Mouse (Mus musculus) ES-E14 (cell line): Measurements from ENCODE around the gene Naif1.

ENCODE experiments used
- CHD2 ChIP-seq: IDR thresholded peaks from 2 replicates; pipeline ENCODE4 v1.6.1; 2014; ENCODE audit warnings: mild to moderate bottlenecking, low read depth, low read length, inconsistent platforms
- HCFC1 ChIP-seq: IDR thresholded peaks from 2 replicates; pipeline ENCODE4 v1.6.1; 2012; ENCODE audit warnings: low read length, inconsistent platforms, borderline replicate concordance; ENCODE audit not compliant: insufficient read depth
- MAFK ChIP-seq: IDR thresholded peaks from 2 replicates; pipeline ENCODE4 v1.6.1; 2014; ENCODE audit warnings: mild to moderate bottlenecking, low read depth, low read length, inconsistent platforms; ENCODE audit not compliant: insufficient read depth
- ZC3H11A ChIP-seq: IDR thresholded peaks from 2 replicates; pipeline ENCODE4 v1.6.1; 2012; ENCODE audit warnings: low read depth, mild to moderate bottlenecking, inconsistent platforms, low read length, borderline replicate concordance

- TF ChIP-seq HCFC1 (no peak), CHD2 (no peak), MAFK (no peak), ZC3H11A (no peak)
Observed at GRCm38 (mm10) chr2:32447264-32447936, 2.9 kb upstream of the Naif1 start.
